Mouse (Mus musculus) adrenal gland, adult (tissue): ENCODE measurements at regions not wholly inside any gene's neighbourhood (a gene's known extent, or its start where the extent isn't known, plus 50 kb on each side); places are given as distances from the start of the nearest gene placed in this dataset.
A peak's percentile ranks its signal among the peaks of the same experiment; 100 is the strongest.

Experiments
- DNase-seq, 2 experiments: peaks; one replicate each; pipeline ENCODE4 v3.0.0; 2022 to 2023; ENCODE audit warnings: low spot score in 1 of 2; ENCODE audit not compliant: inconsistent age in 2 of 2

- no peak for DNase-seq
These were observed 549.3 kb downstream of the Dhx35 start for GRCm38 (mm10) chr2:159343624-159344560.

DNA sequence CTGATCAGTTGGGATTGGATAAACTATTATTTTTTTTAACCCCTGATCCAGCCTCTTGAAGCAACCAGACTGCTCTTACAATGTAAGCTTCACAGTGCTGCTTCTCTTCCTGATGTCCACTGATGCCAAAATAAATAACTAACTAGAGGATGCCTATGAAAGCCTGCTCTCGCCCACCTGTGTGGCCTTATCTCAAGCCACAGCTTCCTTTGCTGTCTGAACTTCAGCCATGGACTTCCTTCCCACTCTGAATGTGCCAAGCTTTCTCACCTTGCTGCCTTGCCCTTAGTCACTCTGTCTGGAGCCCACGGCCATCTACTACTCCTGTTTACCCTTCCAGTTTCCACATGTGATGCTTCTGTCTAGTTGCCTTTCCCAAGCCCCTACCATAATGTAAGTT is 559.6 kb downstream of the Dhx35 start:
- no peak for DNase-seq

DNA sequence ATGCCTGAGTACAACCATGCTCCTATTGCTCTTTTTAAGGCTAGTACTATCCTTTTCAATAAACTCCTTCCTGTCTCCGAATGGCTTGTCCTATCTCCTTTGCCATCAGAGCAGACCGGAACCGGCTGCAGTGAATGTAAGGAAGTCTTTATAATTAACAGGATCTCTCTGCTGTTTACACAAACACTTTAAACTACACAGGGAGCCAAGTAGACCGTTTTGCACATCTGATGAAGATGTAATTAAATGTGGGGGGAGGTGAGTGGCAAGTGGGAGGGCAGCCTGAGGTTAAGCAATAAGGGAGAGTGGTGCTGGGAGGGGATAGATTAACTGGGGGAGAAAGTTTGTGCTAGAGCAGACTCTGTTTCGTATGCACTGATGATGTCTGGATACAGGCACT is 561.9 kb downstream of the Dhx35 start:
- DNase-seq = no peak

- no peak for DNase-seq
These were observed 566.8 kb downstream of the Dhx35 start for GRCm38 (mm10) chr2:159361371-159361770.

DNA sequence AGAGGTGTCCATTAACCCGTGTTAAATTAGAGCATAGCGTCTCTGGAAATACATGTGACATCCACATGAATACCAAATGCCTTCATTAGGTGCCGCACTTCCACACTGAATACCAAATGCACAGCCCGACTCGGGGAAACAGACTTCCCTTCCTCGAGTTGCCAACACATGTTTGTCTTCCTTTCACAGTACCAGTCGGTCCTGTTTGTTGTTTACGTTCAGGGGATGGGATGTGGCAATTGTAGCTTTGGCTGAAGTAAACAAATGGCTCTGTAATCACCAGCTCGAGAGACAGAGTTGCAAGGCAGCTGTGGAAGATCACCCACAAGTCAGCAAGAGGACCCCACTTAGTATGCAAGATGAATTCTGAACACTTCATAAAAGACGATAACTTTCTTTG is 598.3 kb downstream of the Dhx35 start:
- DNase-seq = no peak

GRCm38 (mm10) chr2:159401421-159402100 is 607.0 kb downstream of the Dhx35 start:
- DNase-seq = no peak

- no peak for DNase-seq
These were observed 610.3 kb downstream of the Dhx35 start for GRCm38 (mm10) chr2:159404940-159405339.

- DNase-seq = peak in 1 of 2 experiments; percentile 26
These were observed 620.0 kb downstream of the Dhx35 start for GRCm38 (mm10) chr2:159414599-159414998.

DNA sequence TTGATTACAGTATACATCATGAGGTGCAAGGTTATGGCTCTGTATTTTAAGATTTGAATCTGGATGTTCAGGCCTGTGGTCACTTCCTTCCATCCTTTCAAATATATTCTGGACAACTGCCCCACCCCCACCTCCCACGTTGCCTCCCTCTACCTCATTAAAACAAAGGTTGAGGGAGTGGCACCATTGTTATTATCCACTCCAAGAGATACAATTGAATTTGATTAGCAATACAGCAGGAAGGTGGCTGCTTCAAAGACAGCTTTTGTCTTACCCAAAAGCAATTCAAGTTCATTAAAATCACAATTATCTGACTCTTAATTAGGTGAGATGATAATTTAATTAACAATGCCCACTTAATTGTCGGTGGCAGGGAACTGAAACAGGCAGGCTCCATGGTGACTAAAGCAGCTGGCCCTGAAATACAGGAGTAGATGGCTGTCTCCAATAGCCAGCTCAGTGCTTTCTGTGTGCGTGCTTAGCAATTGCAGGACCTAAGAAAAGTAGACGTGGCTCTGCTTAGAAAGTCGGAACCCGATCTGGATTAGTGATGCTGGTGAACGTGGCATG is 623.8 kb downstream of the Dhx35 start:
- no peak for DNase-seq

- DNase-seq = no peak
These were observed 627.8 kb downstream of the Dhx35 start for GRCm38 (mm10) chr2:159422281-159422937.

GRCm38 (mm10) chr2:159428201-159428600 is 633.6 kb downstream of the Dhx35 start:
- no peak for DNase-seq

GRCm38 (mm10) chr2:159430577-159431329 is 636.1 kb downstream of the Dhx35 start:
- DNase-seq = no peak

GRCm38 (mm10) chr2:159438961-159439360 is 644.4 kb downstream of the Dhx35 start:
- peak in 1 of 2 experiments; percentile 85 for DNase-seq

- peak; percentile 35 to 75 for DNase-seq
These were observed 649.0 kb downstream of the Dhx35 start for GRCm38 (mm10) chr2:159443581-159443980.

- DNase-seq = peak in 1 of 2 experiments; percentile 10
These were observed 651.8 kb downstream of the Dhx35 start for GRCm38 (mm10) chr2:159446434-159446833.

DNA sequence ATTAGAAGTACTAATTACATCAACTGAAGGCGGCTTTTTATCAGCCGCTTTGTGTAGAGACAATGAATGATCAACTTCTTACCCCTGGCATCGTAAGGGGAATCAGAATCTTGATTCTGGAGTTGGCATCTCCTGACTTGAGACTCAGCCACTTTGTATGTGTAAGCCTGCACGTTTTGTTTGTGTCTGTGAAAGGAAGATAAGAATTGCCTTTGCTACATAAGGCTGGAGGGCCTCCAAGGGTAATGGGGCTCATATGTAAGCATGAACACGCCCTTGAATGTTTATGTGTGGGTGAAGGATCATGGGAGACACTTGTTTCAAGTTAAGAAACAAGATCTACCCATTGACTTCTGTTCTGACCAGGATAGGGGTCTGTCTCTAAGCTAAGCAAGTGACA is 652.3 kb downstream of the Dhx35 start:
- peak in 1 of 2 experiments; percentile 8 for DNase-seq

DNA sequence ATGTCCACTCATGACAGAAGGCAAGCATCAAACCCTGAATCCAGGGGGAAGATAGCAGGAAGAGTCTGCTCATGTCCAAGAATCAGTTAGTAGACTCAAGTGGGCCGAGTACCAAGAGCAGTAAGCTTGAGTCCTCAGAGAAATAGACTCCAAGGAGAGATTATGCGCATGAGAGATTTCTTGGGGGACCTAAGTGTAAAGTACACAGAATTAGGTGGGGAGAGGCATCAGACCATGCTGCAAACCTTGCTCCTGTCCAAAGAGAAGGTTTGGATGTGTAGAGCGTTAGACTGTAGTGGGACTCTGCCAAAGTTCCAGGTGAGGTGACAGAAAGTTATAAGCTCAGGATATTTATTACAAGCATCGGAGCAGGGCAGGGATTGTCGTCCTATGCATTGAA is 654.4 kb downstream of the Dhx35 start:
- DNase-seq = peak in 1 of 2 experiments; percentile 20

DNA sequence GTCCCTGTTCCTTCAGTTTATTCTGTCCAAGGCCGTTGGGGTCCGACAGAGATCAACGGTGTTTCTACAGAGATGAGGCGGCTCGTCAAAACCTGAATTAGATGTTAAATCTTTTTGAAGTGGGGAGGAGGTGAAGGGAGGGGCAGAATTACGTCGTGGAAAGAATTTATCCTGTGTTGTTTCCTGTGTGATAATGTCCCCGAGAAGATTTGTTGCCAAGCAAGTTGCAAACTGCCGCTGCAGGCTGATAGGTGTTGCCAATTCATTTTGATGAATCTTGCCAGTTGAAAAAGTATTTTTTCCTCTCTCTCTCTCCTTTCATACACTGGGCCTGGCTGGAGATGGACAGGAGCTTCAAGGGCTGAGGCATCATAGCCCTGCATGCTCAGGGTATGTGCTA is 656.8 kb downstream of the Dhx35 start:
- DNase-seq = peak in 1 of 2 experiments; percentile 48

DNA sequence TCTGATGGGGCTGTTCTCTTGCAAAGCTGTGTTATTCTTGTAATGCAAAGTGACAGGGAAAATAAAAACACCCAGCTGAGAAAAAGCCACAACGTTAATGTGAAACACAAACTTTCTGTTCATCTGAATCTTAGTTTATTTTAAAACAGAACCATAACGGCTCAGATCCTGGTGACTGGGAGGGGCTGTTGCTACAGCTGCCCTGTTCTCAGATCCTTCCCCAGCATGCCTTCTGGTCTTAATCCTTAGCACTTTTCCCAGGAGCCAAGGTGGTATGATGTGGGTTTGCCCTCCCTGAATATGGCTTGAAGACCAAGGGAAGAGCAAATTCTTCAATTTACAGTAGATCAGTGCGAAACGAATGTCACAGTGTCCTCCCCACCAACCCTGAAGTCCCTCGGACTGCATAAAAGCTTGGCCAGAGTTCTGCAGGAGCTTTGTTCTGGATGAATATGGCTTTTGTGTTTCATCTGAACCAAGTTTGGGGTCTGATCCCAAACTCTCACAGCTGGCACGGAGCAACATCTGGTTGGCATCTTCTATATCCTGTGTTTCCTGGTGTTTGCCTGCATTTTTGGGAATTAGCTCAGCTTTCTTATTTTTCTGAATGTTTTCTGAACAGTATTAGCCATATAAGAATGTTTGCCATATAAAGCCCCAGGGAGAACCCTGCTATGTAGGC is 686.9 kb downstream of the Dhx35 start:
- DNase-seq = no peak

DNA sequence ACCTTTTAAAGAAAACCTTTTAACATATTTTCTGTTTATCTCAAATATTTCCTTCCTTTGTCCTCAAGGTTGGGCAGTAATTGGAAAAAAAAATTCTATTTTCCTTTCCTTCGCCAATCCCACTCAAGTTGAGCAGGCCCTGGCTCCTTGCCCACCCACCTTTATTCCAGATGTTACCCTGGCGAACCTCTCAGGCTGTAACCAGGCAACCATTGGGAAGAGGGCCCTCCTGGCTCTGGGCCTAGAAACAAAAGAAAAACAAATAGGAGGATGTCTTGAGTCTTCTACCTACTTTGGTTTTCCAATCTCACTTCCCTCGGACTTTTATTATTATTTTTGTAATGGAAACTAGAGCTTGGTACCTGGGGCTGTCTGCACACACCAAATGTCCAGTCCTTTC is 696.5 kb downstream of the Dhx35 start:
- DNase-seq = no peak
